Mouse (Mus musculus) forebrain, embryonic 12.5 days (tissue): ENCODE data around the gene Il3. TPM values are rescaled to one million over a fixed set of nuclear protein-coding genes. Genes with fewer than 3 reads are reported as not detected.
A peak's percentile ranks its signal among the peaks of the same experiment; 100 is the strongest.

ENCODE experiments used
- ATAC-seq: fragments of 200-750 bp; cut with Nextera tagmentation; 2 replicates; pipeline ENCODE4 v1.8.0; 2017; ENCODE audit warnings: moderate TSS enrichment; ENCODE audit not compliant: low FRiP score
- H3K27ac ChIP-seq: fragments of 300-500 bp; sonication (generic); 2 replicates; pipeline ENCODE4 v1.5.1; 2016; ENCODE audit warnings: mild to moderate bottlenecking
- H3K27me3 ChIP-seq: fragments of 300-500 bp; sonication (generic); 2 replicates; pipeline ENCODE4 v1.6.1; 2016; ENCODE audit warnings: mild to moderate bottlenecking
- H3K36me3 ChIP-seq: fragments of 300-500 bp; sonication (generic); replicated peaks from 2 replicates; pipeline ENCODE4 v1.6.1; 2016; ENCODE audit warnings: mild to moderate bottlenecking
- H3K4me1 ChIP-seq: fragments of 300-500 bp; sonication (generic); 2 replicates; pipeline ENCODE4 v1.6.1; 2016
- H3K4me2 ChIP-seq: fragments of 300-500 bp; sonication (generic); 2 replicates; pipeline ENCODE4 v1.6.1; 2016; ENCODE audit warnings: mild to moderate bottlenecking, moderate library complexity
- H3K4me3 ChIP-seq: fragments of 300-500 bp; sonication (generic); replicated peaks from 2 replicates; pipeline ENCODE4 v1.5.1; 2016; ENCODE audit warnings: mild to moderate bottlenecking
- H3K9ac ChIP-seq: fragments of 300-500 bp; sonication (generic); 2 replicates; pipeline ENCODE4 v1.6.1; 2016; ENCODE audit warnings: mild to moderate bottlenecking
- H3K9me3 ChIP-seq: fragments of 300-500 bp; sonication (generic); 2 replicates; pipeline ENCODE4 v1.6.1; 2016
- WGBS: fragments of 180-500 bp; shearing (Covaris S2); methylation state at CpG from one replicate; pipeline ENCODE4 v1.1.7; 2016; 5-methylcytosine and 5-hydroxymethylcytosine counted together
- polyA plus RNA-seq: library from polyadenylated mRNA; unstranded; fragments of >200 nt; fragmentation: Nextera tagmentation; extraction: Ambion mirVana; gene quantifications from 2 replicates; pipeline ENCODE4 v1.2.1, GENCODE M21; 2016

Gene Il3
- polyA plus RNA-seq = not detected in 2 replicates

- no peak within 1 kb of the TSS for H3K27ac ChIP-seq
- H3K27me3 ChIP-seq = no peaks in the 10 kb centered on the region
- H3K4me3 ChIP-seq = no peak within 1 kb of the TSS
- no peaks in the 10 kb centered on the region for H3K36me3 ChIP-seq
- no peak within 1 kb of the TSS for H3K9ac ChIP-seq
- no peak for ATAC-seq
- H3K9me3 ChIP-seq = no peaks in the 10 kb centered on the region
- 82% methylated on average over 6 of the region's 6 CpGs for WGBS
- no peak within 1 kb of the TSS for H3K4me2 ChIP-seq
- H3K4me1 ChIP-seq = no peaks in the 10 kb centered on the region
Observed at GRCm38 (mm10) chr11:54267177-54267576, at the start of gene Il3. TSS of gene Il3 (minus strand) at chr11:54267277.

GRCm38 (mm10) chr11:54315336-54315735, 48.3 kb upstream of the Il3 start:
- Histone ChIP-seq H3K27ac (no peak overlapping the region), H3K27me3 (no peaks in the 10 kb centered on the region), H3K9me3 (no peaks in the 10 kb centered on the region), H3K4me2 (no peak overlapping the region), H3K9ac (no peak overlapping the region), H3K4me1 (peaks cover 48% of the 10 kb centered on the region), H3K36me3 (0 out of 2 replicates have a peak, but pooled peaks cover 3% of the 10 kb centered on the region), H3K4me3 (no peak overlapping the region)
- WGBS = 88% methylated on average over 5 of the region's 5 CpGs
- no peak for ATAC-seq

- WGBS = 11% methylated on average over 3 of the region's 3 CpGs
- Histone ChIP-seq H3K4me2 (no peak overlapping the region), H3K27ac (no peak overlapping the region), H3K9ac (no peak overlapping the region), H3K4me1 (peaks cover 48% of the 10 kb centered on the region), H3K4me3 (no peak overlapping the region), H3K9me3 (no peaks in the 10 kb centered on the region), H3K36me3 (no peaks in the 10 kb centered on the region), H3K27me3 (no peaks in the 10 kb centered on the region)
- peak; percentile 45; the same call in 1 of the 2 replicates for ATAC-seq
Observed at GRCm38 (mm10) chr11:54314740-54315139, 47.7 kb upstream of the Il3 start.

GRCm38 (mm10) chr11:54313391-54314360, 46.6 kb upstream of the Il3 start:
- Histone ChIP-seq H3K9ac (no peak overlapping the region), H3K27me3 (no peaks in the 10 kb centered on the region), H3K4me3 (no peak overlapping the region), H3K4me1 (peaks cover 50% of the 10 kb centered on the region), H3K36me3 (no peaks in the 10 kb centered on the region), H3K4me2 (no peak overlapping the region), H3K9me3 (no peaks in the 10 kb centered on the region), H3K27ac (no peak overlapping the region)
- 68% methylated on average over 7 of the region's 7 CpGs for WGBS
- ATAC-seq = 0 out of 2 replicates have a peak, but pooled peaks have one; percentile 23

GRCm38 (mm10) chr11:54312603-54313002, 45.5 kb upstream of the Il3 start:
- H3K36me3 ChIP-seq = no peaks in the 10 kb centered on the region
- ATAC-seq = no peak
- 24% methylated on average over 1 of the region's 1 CpGs for WGBS
- no peaks in the 10 kb centered on the region for H3K9me3 ChIP-seq
- H3K4me2 ChIP-seq = no peak overlapping the region
- no peak overlapping the region for H3K4me3 ChIP-seq
- H3K27ac ChIP-seq = peak overlapping the region; percentile 85; the same call in 1 of the 2 replicates
- peaks cover 50% of the 10 kb centered on the region for H3K4me1 ChIP-seq
- no peak overlapping the region for H3K9ac ChIP-seq
- H3K27me3 ChIP-seq = no peaks in the 10 kb centered on the region

GRCm38 (mm10) chr11:54312021-54312420, 44.9 kb upstream of the Il3 start:
- peaks cover 50% of the 10 kb centered on the region for H3K4me1 ChIP-seq
- no peak overlapping the region for H3K4me3 ChIP-seq
- H3K9ac ChIP-seq = peak overlapping the region; percentile 25; the same call in 1 of the 2 replicates
- ATAC-seq = peak; percentile 61; the same call in 1 of the 2 replicates
- no peaks in the 10 kb centered on the region for H3K36me3 ChIP-seq
- H3K4me2 ChIP-seq = no peak overlapping the region; the same call in 1 of the 2 replicates
- H3K27ac ChIP-seq = peak overlapping the region; percentile 85
- H3K9me3 ChIP-seq = no peaks in the 10 kb centered on the region
- 3% methylated on average over 5 of the region's 5 CpGs for WGBS
- H3K27me3 ChIP-seq = no peaks in the 10 kb centered on the region

- Histone ChIP-seq H3K4me1 (peaks cover 59% of the 10 kb centered on the region), H3K36me3 (no peaks in the 10 kb centered on the region), H3K9ac (no peak overlapping the region), H3K27me3 (no peaks in the 10 kb centered on the region), H3K4me2 (no peak overlapping the region), H3K9me3 (no peaks in the 10 kb centered on the region), H3K4me3 (no peak overlapping the region), H3K27ac (no peak overlapping the region)
- 79% methylated on average over 2 of the region's 2 CpGs for WGBS
- ATAC-seq = no peak
Observed at GRCm38 (mm10) chr11:54310588-54310987, 43.5 kb upstream of the Il3 start.

GRCm38 (mm10) chr11:54307139-54307816, 40.2 kb upstream of the Il3 start:
- no peak for ATAC-seq

GRCm38 (mm10) chr11:54305331-54305730, 38.3 kb upstream of the Il3 start:
- H3K27ac ChIP-seq = no peak overlapping the region
- peaks cover 31% of the 10 kb centered on the region for H3K4me1 ChIP-seq
- H3K36me3 ChIP-seq = no peaks in the 10 kb centered on the region
- peak overlapping the region; percentile 74 for H3K4me2 ChIP-seq
- H3K4me3 ChIP-seq = 0 out of 2 replicates have a peak overlapping the region, but pooled peaks have one; percentile 10
- ATAC-seq = no peak
- H3K27me3 ChIP-seq = no peaks in the 10 kb centered on the region
- H3K9me3 ChIP-seq = no peaks in the 10 kb centered on the region
- no peak overlapping the region for H3K9ac ChIP-seq
- 74% methylated on average over 3 of the region's 3 CpGs for WGBS

More at GRCm38 (mm10) chr11:54307139-54307816, 40.2 kb upstream of the Il3 start:
- WGBS = 83% methylated on average over 7 of the region's 7 CpGs
- peaks cover 48% of the 10 kb centered on the region for H3K4me1 ChIP-seq
- no peaks in the 10 kb centered on the region for H3K36me3 ChIP-seq
- no peaks in the 10 kb centered on the region for H3K9me3 ChIP-seq
- no peak overlapping the region for H3K9ac ChIP-seq
- no peak overlapping the region for H3K4me2 ChIP-seq
- H3K4me3 ChIP-seq = no peak overlapping the region
- no peaks in the 10 kb centered on the region for H3K27me3 ChIP-seq
- H3K27ac ChIP-seq = no peak overlapping the region

- 0% methylated on average over 7 of the region's 7 CpGs for WGBS
- H3K4me3 ChIP-seq = peak overlapping the region; percentile 77
- peak overlapping the region; percentile 74 for H3K4me2 ChIP-seq
- peaks cover 30% of the 10 kb centered on the region for H3K4me1 ChIP-seq
- H3K27ac ChIP-seq = peak overlapping the region; percentile 81
- H3K9ac ChIP-seq = peak overlapping the region; percentile 84
- no peaks in the 10 kb centered on the region for H3K27me3 ChIP-seq
- H3K9me3 ChIP-seq = no peaks in the 10 kb centered on the region
- no peak for ATAC-seq
- no peaks in the 10 kb centered on the region for H3K36me3 ChIP-seq
Observed at GRCm38 (mm10) chr11:54304471-54304873, 37.4 kb upstream of the Il3 start.

- Histone ChIP-seq H3K36me3 (no peaks in the 10 kb centered on the region), H3K4me2 (peak within 1 kb of the TSS; percentile 74), H3K9me3 (peaks cover 4% of the 10 kb centered on the region; the same call in 1 of the 2 replicates), H3K27ac (peak within 1 kb of the TSS; percentile 81), H3K4me3 (peak within 1 kb of the TSS; percentile 77), H3K27me3 (no peaks in the 10 kb centered on the region), H3K9ac (peak within 1 kb of the TSS; percentile 84), H3K4me1 (peaks cover 28% of the 10 kb centered on the region)
- peak; percentile 78 for ATAC-seq
- WGBS = under 1% methylated on average over 58 of the region's 59 CpGs
Observed at GRCm38 (mm10) chr11:54303728-54304470, 36.8 kb upstream of the Il3 start, which contains the start of gene Acsl6. TSS of gene Acsl6 (plus strand) at chr11:54303798.
